Mouse (Mus musculus): ENCODE measurements around the gene Slc30a2.

- TF ChIP-seq CTCF (IDR thresholded peaks at IDR 0.05; ENCODE audit: insufficient read depth, low read length) (no peak), POLR2A (IDR thresholded peaks at IDR 0.05; ENCODE audit: borderline replicate concordance, extremely low read depth, low read depth, low read length) (no peak)
Observed at GRCm38 (mm10) chr4:134378089-134378615, 35.2 kb downstream of the Slc30a2 start.
